Mouse (Mus musculus): ENCODE measurements around the gene Mt3. TPM values are rescaled to one million over a fixed set of nuclear protein-coding genes. Genes with fewer than 3 reads are reported as not detected.
"Not testable (repeated sequence)": the region's sequence is repeated elsewhere in the genome, so short reads cannot be mapped to it uniquely, and the experiment has no call there.

The Mt3 gene
- total RNA-seq, 1 experiment from 2014 or later = 4.3 TPM

GRCm38 (mm10) chr8:94153451-94153850 lies 1.0 kb downstream of the Mt3 start:
- no peak for DNase-seq

DNA sequence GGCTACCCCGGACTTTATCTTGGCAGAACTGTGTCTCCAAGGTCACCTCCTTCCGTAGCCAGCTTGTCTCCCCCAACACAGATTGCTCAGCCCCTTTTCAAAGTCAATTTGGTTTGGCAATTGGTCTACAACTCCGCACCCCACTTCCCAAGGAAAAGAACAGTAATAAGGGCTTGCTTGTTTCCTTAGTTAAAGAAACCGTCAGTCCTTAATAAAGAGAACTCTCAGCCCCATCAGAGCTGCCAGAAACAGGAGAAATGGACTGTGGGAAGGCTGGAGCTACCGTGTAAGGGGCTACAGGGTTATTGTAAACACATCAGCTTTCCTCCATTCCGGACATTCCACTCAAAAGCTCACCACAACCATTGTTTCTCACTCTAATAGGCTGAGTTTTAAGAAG lies 2.1 kb downstream of the Mt3 start:
- DNase-seq = no peak

DNA sequence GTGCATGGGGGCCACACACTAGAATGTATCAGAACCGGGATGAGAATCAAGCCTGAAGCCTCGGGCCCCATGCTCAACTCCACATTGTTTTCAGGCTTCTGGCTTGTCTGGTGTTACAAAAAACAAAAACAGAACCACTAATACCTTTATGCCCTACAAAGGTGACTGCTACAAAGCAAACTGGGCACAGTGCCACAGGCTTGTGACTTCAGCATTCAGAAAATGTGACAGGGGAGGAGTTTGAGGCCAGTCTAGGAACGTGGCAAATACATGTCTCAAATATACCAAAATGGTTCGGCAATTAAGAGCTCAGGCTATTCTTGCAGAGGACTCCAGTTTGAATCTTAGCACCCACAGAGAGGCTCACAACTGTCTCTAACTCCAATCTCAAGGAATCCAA lies 3.7 kb downstream of the Mt3 start:
- DNase-seq = no peak

- DNase-seq = not testable (repeated sequence)
Observed at GRCm38 (mm10) chr8:94165772-94166171, 13.4 kb downstream of the Mt3 start.

DNA sequence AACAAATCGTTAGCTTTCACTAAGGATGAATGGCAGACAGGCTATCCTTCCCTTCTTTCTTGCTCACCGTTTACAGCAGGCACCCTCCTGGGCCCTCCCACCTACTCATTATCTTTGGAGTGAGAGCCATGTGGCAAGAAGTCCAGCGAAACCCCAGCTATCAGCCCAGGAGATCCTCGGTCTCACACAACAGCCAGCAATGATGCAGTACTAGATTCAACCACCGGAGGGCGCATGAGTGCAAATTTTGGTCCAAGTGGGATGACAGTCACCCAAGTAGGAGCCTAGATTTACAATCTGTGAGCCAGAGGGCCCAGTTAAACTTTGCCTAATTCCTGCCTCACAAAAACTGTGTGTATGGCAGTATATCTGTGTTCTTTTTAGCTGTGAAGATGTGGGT lies 14.8 kb downstream of the Mt3 start:
- DNase-seq = peak; percentile 93

- DNase-seq = no peak
Observed at GRCm38 (mm10) chr8:94169547-94169946, 17.1 kb downstream of the Mt3 start.

- DNase-seq = peak; percentile 74
Observed at GRCm38 (mm10) chr8:94171321-94171755, 18.9 kb downstream of the Mt3 start.

- peak; percentile 94 for DNase-seq
Observed at GRCm38 (mm10) chr8:94172075-94172808, 19.8 kb downstream of the Mt3 start, which contains the start of gene Mt2. Gene Mt2, plus strand, starts transcription at chr8:94172664.

GRCm38 (mm10) chr8:94172809-94173732 lies 20.7 kb downstream of the Mt3 start:
- no peak for DNase-seq

DNA sequence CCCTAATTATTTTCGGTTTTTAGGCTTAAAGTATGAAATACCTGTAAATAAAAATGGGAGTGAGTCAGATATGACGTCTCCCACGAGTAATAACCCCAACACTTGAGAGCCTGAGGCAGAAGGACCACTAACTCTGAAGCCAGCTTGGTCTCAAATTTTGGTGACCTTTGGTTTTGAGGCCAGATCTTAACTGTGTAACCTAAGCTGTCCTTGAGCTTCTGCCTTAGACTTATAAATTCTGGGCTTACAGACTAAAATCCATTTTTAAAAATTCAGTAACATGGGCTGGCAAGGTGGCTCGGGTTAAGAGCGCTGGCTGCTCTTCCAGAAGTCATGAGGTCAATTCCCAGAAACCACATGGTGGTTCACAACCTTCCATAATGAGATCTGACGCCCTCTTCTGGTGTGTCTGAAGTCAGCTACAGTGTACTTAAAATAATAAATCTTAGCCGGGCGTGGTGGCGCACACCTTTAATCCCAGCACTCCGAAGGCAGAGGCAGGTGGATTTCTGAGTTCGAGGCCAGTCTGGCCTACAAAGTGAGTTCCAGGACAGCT lies 21.5 kb downstream of the Mt3 start:
- no peak for DNase-seq

GRCm38 (mm10) chr8:94174619-94175213 lies 22.3 kb downstream of the Mt3 start:
- DNase-seq = no peak

- no peak for DNase-seq
Observed at GRCm38 (mm10) chr8:94177716-94178390, 25.4 kb downstream of the Mt3 start.

DNA sequence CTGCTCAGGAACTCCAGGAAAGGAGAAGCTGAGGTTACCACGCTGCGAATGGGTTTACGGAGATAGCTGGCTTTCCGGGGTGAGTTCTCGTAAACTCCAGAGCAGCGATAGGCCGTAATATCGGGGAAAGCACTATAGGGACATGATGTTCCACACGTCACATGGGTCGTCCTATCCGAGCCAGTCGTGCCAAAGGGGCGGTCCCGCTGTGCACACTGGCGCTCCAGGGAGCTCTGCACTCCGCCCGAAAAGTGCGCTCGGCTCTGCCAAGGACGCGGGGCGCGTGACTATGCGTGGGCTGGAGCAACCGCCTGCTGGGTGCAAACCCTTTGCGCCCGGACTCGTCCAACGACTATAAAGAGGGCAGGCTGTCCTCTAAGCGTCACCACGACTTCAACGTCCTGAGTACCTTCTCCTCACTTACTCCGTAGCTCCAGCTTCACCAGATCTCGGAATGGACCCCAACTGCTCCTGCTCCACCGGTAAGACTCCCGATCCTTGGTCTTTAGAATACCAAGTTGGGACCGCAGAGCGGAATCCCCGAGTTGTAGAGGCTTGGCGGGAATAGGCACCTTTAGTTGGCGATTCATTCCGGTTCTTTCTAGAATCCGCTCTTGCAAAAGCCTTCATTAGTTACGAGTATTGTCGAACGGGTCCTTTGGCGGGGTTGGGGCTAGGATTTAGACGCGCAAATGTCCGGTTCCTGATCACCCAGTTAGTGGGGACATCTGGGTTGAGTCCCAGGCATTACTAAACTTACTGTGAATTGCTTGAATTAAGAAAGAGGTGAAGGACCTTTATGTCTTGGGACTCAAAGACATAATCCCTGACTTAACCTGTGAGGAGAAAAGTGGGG lies 26.7 kb downstream of the Mt3 start, which contains the start of gene Mt1:
Gene Mt1, plus strand, starts transcription at position 226 of the 856 bp plus-strand sequence.
- DNase-seq = peak; percentile 98

DNA sequence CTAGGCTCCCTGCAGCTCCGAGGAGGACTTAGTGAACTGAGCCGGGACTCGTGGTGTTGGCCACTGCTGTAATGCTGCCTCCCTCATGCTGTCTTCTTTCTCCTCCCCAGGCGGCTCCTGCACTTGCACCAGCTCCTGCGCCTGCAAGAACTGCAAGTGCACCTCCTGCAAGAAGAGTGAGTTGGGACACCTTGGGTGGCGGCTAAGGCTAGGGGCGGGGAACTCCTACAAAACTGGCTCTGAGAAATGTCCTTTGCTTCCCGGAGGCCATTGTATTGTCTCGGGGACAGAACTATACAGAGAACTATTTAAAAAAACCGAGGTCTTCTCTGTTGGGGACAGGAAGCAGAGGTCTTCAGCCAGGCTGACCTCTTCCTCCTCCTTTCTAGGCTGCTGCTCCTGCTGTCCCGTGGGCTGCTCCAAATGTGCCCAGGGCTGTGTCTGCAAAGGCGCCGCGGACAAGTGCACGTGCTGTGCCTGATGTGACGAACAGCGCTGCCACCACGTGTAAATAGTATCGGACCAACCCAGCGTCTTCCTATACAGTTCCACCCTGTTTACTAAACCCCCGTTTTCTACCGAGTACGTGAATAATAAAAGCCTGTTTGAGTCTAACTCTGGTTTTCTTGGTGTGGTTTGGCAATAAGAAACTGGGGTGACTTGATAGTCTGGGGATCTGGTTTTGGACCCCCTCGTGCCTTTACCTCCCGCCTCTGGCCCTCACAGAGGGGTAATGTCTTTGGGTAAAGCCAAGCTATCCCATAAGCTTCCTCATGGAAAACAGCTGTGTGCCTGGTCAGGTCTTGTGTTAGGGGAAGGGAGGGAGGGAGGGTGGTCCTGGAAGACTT lies 27.5 kb downstream of the Mt3 start:
- peak; percentile 66 for DNase-seq

GRCm38 (mm10) chr8:94180561-94180908 lies 28.1 kb downstream of the Mt3 start:
- no peak for DNase-seq

DNA sequence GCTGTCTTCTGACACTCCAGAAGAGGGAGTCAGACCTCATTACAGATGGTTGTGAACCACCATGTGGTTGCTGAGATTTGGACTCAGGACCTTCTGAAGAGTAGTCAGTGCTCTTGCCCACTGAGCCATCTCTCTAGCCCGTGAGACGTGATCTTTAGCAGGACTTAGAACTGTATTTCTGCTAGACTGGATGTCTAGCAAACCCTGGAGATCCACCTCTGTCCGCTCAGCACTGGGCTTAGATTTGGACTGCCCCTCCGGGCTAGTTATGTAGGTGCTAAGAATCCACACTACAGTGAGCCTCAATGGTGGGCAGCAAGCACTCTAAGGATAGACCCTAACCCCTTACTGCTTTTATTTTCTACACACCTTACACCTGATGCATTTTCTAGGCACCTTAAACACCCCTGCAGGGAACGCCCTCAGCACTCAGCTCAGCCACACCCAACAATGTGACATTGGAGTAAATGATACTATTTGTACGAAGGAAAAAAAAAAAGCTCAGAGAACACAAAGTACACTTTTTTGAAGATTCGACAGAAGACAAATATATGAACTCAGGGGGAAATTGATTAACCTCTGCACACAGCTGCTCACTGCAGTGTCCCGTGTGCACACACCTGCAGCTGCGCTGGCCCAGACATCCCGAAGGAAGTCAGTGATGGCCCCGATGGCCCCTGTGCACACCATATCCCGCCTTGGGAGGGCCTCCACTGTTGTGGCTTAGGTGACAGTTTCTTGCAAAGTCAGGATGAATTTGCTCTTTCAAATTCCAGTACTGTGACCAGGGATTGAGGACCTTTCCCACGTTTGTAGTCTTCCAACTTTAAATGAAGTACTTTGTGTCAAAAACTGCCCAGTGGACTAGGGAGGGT lies 29.9 kb downstream of the Mt3 start:
- no peak for DNase-seq

DNA sequence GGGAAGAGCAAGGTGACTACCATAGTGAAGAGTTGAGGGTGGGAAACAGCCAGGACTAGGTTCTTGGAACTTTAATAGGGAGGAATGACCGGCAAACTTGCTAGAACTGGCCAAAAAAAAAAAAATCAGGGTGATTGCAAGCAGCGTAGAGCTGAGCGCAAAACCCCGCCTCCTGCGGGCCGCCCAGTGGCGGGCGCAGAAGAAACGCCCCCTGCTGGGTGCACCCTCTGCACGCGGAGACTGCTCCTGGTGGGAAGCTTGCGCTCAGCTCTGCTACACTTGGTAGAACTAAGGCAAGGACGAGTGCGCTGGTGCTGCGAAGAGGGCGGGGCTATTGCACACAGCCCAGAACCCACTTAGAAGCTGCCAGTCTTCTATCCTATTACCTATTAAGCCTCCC lies 30.7 kb downstream of the Mt3 start:
- peak; percentile 93 for DNase-seq

DNA sequence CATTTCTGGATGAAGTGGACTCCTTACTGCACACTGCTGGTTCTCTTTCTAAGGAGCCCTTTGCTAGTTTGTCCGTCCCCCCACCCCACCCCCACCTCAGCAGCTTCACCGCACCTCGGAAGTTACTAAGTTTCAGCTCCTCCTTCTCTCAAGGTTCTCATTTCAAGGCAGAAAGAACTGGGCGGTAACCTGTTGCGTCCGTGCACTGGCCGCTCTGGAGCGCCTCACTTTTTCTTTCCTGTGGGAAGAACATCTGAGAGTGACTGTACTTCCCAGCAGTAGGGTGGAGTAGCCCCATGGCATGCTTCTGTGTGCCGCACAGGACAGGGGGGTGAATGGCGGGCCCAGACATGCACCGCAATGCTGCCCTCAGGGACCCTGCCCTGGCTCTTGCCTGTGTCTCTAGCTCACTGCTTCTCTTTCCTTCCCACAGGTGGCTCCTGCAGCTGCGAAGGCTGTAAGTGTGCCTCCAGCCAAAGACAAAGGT lies 32.0 kb downstream of the Mt3 start:
- DNase-seq = no peak

DNA sequence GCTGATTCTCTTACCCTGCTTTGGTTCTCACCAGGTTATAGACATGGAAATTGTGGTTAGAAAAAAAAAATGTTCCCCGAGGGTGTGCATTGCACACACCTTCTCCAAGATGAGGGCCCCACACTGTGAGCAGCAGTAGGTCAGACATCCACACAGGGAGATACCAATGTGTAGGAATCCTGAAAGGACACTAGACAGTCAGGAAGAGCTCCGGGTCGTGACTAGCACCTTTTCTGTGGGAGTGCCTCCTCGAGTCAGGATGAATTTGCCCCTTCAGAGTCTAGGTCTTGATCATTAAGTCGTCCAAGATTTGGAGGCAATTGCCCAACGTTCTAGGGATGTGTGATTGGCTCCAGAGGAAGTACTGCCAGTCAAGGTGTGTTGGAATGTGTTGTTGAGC lies 33.4 kb downstream of the Mt3 start:
- no peak for DNase-seq

Measured in adrenal gland, postnatal 14 days (tissue).